Mouse (Mus musculus): Measurements from ENCODE around the gene Nup214. TPM values are rescaled to one million over a fixed set of nuclear protein-coding genes. Genes with fewer than 3 reads are reported as not detected.

Gene Nup214
- polyA plus RNA-seq, 1 experiment, result 80.0 TPM

GRCm38 (mm10) chr2:32060228-32060805, 86.1 kb downstream of the Nup214 start:
- Histone ChIP-seq H3K4me1 (ENCODE audit: control insufficient read depth, insufficient read depth, low read length) (peaks cover 13% of the 10 kb centered on the region), H3K4me3 (replicated peaks; ENCODE audit: control insufficient read depth, low read depth, low read length) (no peak overlapping the region), H3K27ac (ENCODE audit: control insufficient read depth, insufficient read depth, low read depth, low read length, poor library complexity) (no peak overlapping the region)
- 50% methylated on average over 6 of the region's 6 CpGs for WGBS
- TF ChIP-seq POLR2A (IDR thresholded peaks at IDR 0.05; ENCODE audit: borderline replicate concordance, control insufficient read depth, low read depth, low read length) (no peak), CTCF (IDR thresholded peaks at IDR 0.05; ENCODE audit: control insufficient read depth, insufficient read depth, low read length) (no peak)

GRCm38 (mm10) chr2:32061189-32061588, 87.0 kb downstream of the Nup214 start:
- no peak overlapping the region for H3K4me3 ChIP-seq (replicated peaks; ENCODE audit: control insufficient read depth, low read depth, low read length)
- peak overlapping the region; percentile 45 for H3K27ac ChIP-seq (ENCODE audit: control insufficient read depth, insufficient read depth, low read depth, low read length, poor library complexity)
- TF ChIP-seq POLR2A (IDR thresholded peaks at IDR 0.05; ENCODE audit: borderline replicate concordance, control insufficient read depth, low read depth, low read length) (no peak), CTCF (IDR thresholded peaks at IDR 0.05; ENCODE audit: control insufficient read depth, insufficient read depth, low read length) (no peak)
- WGBS, result 13% methylated on average over 2 of the region's 2 CpGs
- H3K4me1 ChIP-seq (ENCODE audit: control insufficient read depth, insufficient read depth, low read length), result peaks cover 14% of the 10 kb centered on the region

GRCm38 (mm10) chr2:32061722-32062505, 87.7 kb downstream of the Nup214 start:
- TF ChIP-seq POLR2A (IDR thresholded peaks at IDR 0.05; ENCODE audit: borderline replicate concordance, control insufficient read depth, low read depth, low read length) (no peak), CTCF (IDR thresholded peaks at IDR 0.05; ENCODE audit: control insufficient read depth, insufficient read depth, low read length) (no peak)
- Histone ChIP-seq H3K4me1 (ENCODE audit: control insufficient read depth, insufficient read depth, low read length) (peaks cover 12% of the 10 kb centered on the region), H3K4me3 (replicated peaks; ENCODE audit: control insufficient read depth, low read depth, low read length) (no peak overlapping the region), H3K27ac (ENCODE audit: control insufficient read depth, insufficient read depth, low read depth, low read length, poor library complexity) (peak overlapping the region; percentile 68)
- WGBS, result 26% methylated on average over 12 of the region's 12 CpGs

- Histone ChIP-seq H3K27ac (ENCODE audit: control insufficient read depth, insufficient read depth, low read depth, low read length, poor library complexity) (peak overlapping the region; percentile 68), H3K4me1 (ENCODE audit: control insufficient read depth, insufficient read depth, low read length) (peaks cover 10% of the 10 kb centered on the region), H3K4me3 (replicated peaks; ENCODE audit: control insufficient read depth, low read depth, low read length) (no peak overlapping the region)
- WGBS, result 43% methylated on average over 15 of the region's 15 CpGs
- no peak for TF ChIP-seq POLR2A (IDR thresholded peaks at IDR 0.05; ENCODE audit: borderline replicate concordance, control insufficient read depth, low read depth, low read length)
- no peak for TF ChIP-seq CTCF (IDR thresholded peaks at IDR 0.05; ENCODE audit: control insufficient read depth, insufficient read depth, low read length)
These were observed 88.6 kb downstream of the Nup214 start for GRCm38 (mm10) chr2:32062626-32063410.

GRCm38 (mm10) chr2:32063451-32064151, 89.4 kb downstream of the Nup214 start:
- Histone ChIP-seq H3K4me3 (replicated peaks; ENCODE audit: control insufficient read depth, low read depth, low read length) (no peak overlapping the region), H3K27ac (ENCODE audit: control insufficient read depth, insufficient read depth, low read depth, low read length, poor library complexity) (peak overlapping the region; percentile 68), H3K4me1 (ENCODE audit: control insufficient read depth, insufficient read depth, low read length) (peaks cover 10% of the 10 kb centered on the region)
- WGBS, result 51% methylated on average over 7 of the region's 7 CpGs
- TF ChIP-seq CTCF (IDR thresholded peaks at IDR 0.05; ENCODE audit: control insufficient read depth, insufficient read depth, low read length), result no peak
- TF ChIP-seq POLR2A (IDR thresholded peaks at IDR 0.05; ENCODE audit: borderline replicate concordance, control insufficient read depth, low read depth, low read length), result no peak

- TF ChIP-seq CTCF (IDR thresholded peaks at IDR 0.05; ENCODE audit: control insufficient read depth, insufficient read depth, low read length), result no peak
- TF ChIP-seq POLR2A (IDR thresholded peaks at IDR 0.05; ENCODE audit: borderline replicate concordance, control insufficient read depth, low read depth, low read length), result no peak
- 22% methylated on average over 13 of the region's 13 CpGs for WGBS
- H3K4me3 ChIP-seq (replicated peaks; ENCODE audit: control insufficient read depth, low read depth, low read length), result no peak overlapping the region
- peak overlapping the region; percentile 36 for H3K27ac ChIP-seq (ENCODE audit: control insufficient read depth, insufficient read depth, low read depth, low read length, poor library complexity)
- H3K4me1 ChIP-seq (ENCODE audit: control insufficient read depth, insufficient read depth, low read length), result peaks cover 10% of the 10 kb centered on the region
These were observed 90.7 kb downstream of the Nup214 start for GRCm38 (mm10) chr2:32064913-32065312.

- TF ChIP-seq POLR2A (IDR thresholded peaks at IDR 0.05; ENCODE audit: borderline replicate concordance, control insufficient read depth, low read depth, low read length) (no peak), CTCF (IDR thresholded peaks at IDR 0.05; ENCODE audit: control insufficient read depth, insufficient read depth, low read length) (no peak)
- 48% methylated on average over 5 of the region's 5 CpGs for WGBS
- peak overlapping the region; percentile 36 for H3K27ac ChIP-seq (ENCODE audit: control insufficient read depth, insufficient read depth, low read depth, low read length, poor library complexity)
These were observed 91.1 kb downstream of the Nup214 start for GRCm38 (mm10) chr2:32065371-32065791.

More at GRCm38 (mm10) chr2:32065371-32065791, 91.1 kb downstream of the Nup214 start:
- peaks cover 10% of the 10 kb centered on the region for H3K4me1 ChIP-seq (ENCODE audit: control insufficient read depth, insufficient read depth, low read length)
- H3K4me3 ChIP-seq (replicated peaks; ENCODE audit: control insufficient read depth, low read depth, low read length), result no peak overlapping the region
